Mouse (Mus musculus): ENCODE results near the gene Rbmxl1.
"Not testable (repeated sequence)": the region's sequence is repeated elsewhere in the genome, so short reads cannot be mapped to it uniquely, and the experiment has no call there.

The Rbmxl1 gene

DNA sequence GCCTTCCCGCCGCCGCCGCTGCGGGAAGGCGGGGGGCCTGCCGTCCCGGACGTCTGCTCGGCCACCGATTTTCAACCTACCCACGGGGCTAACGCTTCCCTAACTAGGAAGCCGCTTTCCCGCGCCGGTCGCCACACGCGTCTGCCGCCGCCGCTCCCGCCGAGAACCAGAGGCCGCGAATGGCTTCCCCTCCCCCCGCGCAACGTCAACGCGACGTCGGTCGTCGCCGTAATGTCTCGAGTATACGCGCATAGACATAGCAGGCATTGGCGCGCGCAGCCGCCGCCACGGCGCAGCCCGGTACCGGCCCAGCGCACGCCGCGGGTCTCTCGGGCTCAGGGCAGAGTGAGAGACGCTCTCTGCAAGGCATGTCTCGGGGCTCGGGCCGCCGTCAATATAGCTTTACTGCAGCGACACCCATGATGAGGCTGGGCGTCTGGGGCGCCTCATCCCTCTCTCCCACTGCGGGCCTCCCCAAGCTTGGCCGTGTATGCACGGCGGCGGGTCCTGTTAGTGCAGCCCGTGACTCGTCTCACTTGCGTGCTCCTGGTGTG lies at the start of gene Rbmxl1:
Rbmxl1 (minus strand) TSS at position 180 of the 554 bp plus-strand sequence.
- peak; percentile 66 for DNase-seq (ENCODE audit: extremely low spot score, low read depth, low spot score)

DNA sequence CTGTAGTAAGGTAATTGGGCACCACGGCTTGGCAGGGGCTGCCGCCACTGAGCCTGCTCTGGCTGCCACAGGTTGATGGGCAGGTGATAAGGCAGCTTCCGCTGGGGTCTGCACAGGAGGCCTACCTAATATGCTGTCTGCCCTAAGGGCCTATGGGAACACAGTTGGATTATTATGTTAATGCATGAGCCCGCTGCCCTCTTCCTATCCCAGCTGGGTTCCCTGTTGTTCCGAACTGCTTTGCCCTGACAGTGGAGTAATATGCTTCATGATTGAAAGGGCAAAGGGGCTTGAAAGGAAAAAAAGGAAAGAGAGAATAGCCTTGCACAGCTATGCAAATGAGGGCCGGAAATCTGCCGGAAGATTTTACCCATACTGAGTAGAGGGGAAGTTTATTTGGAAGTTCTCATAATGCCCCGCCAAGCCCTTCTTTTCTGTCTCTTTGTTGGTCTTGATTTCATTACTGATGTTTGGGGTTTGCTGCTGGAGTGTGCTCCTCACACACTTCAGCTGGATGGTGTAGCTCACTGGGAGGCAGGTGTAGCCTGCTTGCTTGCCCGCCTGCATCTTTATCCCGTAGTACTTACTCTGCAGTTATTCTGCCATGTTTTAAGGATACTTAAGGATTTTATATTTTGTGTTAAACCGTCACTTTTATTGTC lies 48.2 kb upstream of the Rbmxl1 start:
- no peak for DNase-seq (ENCODE audit: extremely low spot score, low read depth, low spot score)

DNA sequence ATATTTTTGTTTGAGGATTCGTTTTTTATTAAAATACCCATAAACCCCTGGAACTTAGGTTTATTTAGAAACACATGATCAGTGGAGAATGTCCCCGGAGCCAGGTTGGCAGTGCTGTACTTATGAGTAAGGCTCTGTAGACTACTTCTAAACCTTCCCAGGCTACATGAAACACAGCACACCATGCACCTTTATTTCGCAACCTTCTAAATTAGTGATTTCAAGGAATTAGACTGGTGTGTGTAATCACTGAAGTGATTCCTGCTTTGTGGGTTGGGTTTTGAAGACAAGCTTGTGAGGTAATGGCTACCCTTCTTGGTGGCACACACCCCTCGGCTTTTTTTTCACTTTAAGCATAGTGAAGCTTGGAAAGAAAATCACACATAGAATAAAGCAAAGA lies 47.1 kb upstream of the Rbmxl1 start:
- DNase-seq (ENCODE audit: extremely low spot score, low read depth, low spot score): no peak

DNA sequence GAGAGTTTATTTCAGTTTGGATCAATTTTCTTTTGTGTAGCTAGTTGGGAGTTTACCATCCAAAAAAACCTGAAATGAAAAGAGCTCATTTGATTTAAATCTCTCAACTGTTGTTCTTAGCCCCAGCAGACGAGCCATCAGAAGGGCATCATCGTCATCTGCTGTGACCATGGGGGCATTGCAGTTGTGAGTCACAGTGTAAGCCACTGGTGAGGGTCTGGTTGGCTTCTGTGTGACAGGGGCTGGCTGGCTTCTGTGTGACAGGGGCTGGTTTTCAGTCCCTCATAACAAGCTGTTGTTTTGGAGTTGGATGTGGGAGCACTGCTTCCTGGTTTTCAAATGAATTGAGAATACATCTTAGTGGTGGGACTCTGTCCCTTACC lies 42.0 kb upstream of the Rbmxl1 start:
- no peak for DNase-seq (ENCODE audit: extremely low spot score, low read depth, low spot score)

DNA sequence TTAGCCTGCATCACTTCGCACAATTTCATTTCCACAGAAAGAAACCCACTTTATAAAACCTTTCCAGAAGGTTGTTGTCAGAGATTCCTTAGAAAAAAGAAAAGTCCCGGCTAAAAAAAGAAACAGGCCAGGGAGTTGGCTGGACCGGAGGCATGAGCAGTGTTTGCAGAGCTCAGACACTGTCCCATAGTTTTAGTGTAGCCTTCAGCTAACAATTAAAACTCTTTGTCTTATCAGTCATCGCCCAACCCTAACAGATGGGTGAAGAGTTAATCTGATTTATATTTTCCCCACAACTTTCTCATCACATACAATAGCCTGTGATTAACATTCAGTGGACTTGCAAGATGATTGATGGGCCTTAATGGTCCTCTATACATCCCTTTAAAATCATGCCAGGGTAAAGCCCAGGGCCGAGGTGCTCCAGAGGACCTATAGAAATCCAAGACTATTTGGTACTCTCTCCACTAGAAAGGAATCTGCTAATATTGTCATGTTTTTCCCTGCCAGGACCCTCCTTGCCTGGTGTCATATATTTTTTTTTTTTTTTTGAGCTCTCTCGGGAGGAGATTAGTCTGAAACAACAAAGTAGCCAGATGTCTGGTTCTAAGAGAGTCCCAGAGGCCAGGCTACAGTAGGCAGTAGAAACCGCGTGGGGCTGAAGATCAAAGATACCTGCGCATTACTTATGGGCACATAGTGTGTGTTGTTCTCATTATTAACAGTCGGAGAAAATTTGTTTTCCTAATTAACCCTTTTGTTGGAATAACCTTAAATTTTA lies 41.5 kb upstream of the Rbmxl1 start:
- DNase-seq (ENCODE audit: extremely low spot score, low read depth, low spot score): no peak

DNA sequence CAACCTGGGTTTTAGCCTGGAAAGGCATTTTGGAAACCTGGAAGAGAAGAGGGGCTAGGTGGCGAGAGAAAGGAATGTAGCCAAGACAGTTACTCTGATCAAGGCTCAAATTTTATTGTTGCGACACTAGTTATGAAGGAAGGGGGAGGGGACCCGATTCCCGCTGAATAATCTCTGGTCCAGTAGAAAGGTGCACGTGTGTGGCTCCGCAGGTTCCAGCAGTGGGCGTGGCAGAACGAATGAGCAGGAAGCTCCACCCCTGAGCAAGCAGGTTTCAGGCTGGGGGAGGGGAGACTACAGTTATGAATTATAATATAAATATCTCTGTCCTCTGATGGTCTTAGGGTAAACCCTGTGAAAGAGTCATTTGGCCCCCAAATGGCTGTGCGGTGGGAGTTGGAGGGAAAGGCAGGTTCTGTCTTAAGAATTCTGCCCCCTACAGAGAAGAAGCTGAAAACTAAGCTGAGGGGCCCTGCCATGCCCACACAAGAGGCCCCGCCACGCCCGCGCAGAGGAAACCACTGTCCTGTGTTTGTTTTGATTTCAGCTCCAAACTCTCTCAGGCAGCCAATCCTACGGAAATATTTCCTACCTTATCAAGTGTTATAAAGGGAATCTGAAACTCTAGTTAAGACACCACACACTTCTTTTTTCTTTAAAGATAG lies 36.6 kb upstream of the Rbmxl1 start:
- DNase-seq (ENCODE audit: extremely low spot score, low read depth, low spot score): not testable (repeated sequence)

DNA sequence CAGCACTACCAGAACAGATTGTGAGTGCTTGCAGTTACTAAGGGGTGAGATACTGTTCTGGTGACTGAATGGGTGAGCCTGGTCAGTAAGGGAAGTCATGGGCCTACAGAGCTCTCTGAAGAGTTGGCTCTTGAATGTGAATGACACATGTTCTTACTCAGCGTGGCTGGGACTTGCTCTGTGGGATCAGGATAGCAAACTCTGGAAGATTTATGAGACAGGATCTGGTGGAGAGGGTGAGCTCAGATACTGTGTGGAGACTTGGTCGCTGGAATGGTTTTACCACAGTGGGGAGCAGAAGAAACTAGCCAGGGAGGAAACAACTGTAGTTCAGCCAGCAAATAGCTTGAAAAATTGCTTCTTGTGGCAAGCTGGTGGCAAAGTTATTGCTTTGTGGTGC lies 35.8 kb upstream of the Rbmxl1 start:
- no peak for DNase-seq (ENCODE audit: extremely low spot score, low read depth, low spot score)

DNA sequence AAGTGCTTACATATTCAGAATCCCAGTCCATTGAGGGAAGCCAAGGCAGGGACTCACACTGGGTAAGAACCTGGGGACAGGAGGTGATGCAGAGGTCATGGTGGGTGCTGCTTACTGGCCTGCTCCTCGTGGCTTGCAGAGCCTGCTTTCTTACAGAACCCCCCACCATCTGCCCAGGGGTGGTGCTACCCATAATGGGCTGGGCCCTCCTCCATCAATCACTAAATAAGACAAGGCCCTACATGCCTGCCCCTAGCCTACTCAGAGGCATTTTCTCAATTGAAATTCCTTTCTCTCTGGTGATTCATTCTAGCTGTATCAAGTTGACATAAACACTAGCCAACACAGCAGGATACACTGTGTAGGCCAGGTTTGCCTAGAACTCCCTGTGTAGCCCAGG lies 34.9 kb upstream of the Rbmxl1 start:
- no peak for DNase-seq (ENCODE audit: extremely low spot score, low read depth, low spot score)

DNA sequence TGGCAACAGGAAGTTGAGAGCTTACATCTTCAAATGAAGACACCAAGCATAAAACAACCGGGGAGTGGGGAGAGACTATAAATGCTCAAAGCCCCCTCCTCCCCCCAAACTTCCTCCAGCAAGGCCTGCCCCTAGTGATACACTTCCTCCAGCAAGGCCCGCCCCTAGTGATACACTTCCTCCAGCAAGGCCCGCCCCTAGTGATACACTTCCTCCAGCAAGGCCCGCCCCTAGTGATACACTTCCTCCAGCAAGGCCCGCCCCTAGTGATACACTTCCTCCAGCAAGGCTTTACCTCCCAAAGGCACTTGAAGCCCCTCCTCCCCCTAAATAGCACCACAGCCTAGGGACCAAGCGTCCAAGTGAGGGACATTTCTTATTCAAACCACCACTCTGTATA lies 34.0 kb upstream of the Rbmxl1 start:
- not testable (repeated sequence) for DNase-seq (ENCODE audit: extremely low spot score, low read depth, low spot score)

DNA sequence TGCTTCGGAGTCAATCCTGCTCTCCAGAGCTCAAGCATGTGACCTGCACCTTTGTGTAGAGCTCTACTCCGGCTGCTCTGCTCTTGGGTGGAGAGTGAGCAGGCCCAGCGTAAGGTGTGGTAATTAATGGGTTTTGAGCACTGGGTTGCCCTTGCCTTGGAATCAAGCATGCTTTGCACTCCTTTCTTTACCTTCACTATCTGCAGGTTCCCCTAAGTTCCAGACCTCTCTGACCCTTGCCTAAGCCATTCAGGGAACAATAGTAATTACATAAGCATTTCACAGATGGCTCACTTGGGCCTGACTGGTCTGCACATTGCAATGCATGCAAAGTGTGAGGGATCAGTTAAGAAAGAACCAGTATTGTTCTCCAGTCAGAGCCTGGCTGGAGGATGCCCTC lies 29.1 kb upstream of the Rbmxl1 start:
- DNase-seq (ENCODE audit: extremely low spot score, low read depth, low spot score): no peak

DNA sequence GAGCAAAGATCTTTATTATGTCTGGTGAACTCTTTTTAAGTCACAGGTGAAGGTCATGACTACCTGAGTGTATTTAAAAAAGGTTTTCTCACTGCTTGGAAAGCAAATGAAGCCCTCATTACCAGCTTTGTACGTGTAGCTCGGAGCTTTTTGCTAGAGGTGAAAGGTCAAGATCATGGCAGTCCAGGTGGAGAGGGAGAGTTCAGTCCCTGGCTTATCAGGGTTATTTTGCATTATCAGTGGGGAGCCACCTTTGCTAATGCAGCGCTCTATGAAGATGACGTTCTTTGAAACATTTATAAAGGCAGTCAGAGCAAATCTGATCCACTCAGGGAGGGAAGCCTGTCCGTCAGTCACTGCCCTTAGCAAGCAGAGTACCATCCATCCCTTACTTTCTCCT lies 28.0 kb upstream of the Rbmxl1 start:
- DNase-seq (ENCODE audit: extremely low spot score, low read depth, low spot score): no peak

DNA sequence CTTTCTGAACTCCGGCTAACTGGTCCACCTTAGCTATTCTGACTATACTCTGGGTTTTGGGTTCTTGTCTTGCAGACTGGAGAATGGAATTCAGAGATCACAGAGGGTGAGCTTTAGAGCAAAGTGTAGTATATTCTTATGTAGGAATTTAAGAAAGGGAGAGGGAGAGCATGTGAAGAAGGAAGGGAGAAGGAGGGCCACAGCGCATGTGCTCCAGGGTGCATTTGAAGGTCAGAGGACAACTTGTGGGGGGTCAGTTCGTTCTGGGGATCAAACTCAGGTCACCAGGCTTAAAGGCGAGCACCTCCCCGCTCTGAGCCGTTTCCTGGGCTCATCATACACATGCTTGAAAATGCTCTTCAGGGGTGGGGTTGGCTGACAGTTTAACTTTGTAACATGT lies 25.3 kb upstream of the Rbmxl1 start:
- no peak for DNase-seq (ENCODE audit: extremely low spot score, low read depth, low spot score)

DNA sequence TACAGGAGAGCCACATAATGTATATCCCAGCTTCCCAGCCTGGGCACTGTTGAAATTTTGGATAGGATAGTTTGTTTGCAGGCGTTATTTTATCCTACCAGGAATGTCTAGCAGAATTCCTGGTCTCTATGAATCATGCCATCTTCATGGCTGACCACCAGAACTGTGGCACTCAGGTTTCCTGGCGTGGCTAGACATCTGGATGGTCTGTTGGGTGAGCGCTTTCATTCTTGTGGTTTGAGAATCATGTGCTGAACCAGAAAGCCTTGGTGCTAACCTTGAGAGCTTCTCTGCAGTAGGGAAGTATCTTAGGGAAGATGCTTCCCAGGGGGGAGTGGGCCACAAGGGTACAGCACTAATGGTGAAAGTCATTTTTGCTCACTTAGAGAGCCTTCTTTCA lies 6.4 kb upstream of the Rbmxl1 start:
- DNase-seq (ENCODE audit: extremely low spot score, low read depth, low spot score): no peak

DNA sequence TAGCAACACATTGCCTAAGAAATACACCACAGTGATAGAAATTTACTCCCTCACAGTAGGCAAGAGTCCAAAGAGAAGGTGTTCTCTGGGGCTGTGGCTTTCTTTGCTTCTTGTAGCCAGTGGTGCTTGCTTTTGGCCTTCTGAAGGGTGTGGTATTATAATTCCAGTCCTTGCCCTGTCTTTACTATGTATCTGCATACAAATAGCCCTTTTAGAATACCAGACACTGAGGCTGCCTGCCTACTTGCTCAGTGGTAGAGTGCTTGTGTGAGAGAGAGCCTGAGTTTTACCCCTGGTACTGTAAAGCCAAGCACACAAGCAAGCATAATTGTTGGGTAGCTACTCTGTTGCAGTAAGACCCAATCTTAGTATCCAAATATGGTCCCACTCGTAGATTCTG lies 6.0 kb upstream of the Rbmxl1 start:
- DNase-seq (ENCODE audit: extremely low spot score, low read depth, low spot score): no peak

DNA sequence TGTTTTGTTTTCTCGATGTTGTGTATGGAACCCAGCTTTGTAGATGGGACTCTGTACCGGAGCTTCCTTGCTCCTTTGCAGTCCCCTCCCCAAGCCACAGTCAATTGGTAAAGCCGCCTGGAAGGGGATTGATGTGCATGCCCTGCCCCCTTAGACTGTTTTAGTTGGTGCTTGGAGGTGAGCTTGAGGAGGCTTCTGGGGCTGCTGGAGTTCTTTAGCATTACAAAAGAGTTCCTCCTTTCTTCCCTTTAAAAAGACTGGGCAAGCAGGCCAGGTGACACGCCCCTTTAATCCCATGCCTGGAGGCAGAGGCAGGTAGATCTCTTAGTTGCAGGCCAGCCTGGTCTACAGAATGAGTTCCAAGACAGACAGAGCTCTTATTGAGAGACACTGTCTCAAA lies 4.4 kb upstream of the Rbmxl1 start:
- no peak for DNase-seq (ENCODE audit: extremely low spot score, low read depth, low spot score)

DNA sequence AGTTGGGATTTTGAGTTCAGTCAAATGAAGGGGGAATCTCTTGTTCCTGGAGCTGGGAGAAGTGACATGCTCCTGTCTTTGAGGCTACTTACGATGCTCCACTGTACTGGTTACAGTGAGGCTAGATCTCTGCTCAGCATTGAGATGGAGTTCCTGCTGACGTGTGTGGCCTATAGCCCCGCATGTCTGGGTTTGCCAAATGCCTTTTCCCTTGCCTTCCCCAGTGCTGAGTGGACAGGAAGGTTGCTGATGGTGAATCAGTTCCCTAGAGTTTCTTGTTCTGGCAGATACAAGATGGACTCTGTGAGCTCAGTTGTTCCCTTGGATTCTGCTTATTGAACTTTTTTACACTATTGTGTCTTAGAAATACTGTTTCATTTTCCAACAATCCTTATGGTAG lies 2.2 kb upstream of the Rbmxl1 start:
- DNase-seq (ENCODE audit: extremely low spot score, low read depth, low spot score): no peak

DNA sequence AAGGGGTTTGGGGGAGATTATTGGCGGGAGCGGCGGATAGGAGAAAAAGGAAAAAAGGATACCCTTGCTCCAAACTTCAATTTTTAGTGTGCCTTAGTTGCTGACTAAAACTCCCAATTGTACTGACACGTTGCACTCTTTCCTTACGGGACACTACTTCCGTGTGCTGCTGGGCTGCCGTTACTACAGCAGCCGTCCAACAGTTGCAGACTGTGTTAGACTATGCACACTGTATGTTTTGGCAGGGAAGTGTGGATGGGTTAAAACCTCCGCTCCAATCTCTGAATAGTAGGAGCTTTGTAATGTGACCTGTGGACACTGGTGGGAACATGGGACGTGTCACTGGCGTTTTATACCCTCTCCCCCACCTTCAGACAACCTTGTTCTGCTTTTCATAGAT lies 1.4 kb upstream of the Rbmxl1 start:
- no peak for DNase-seq (ENCODE audit: extremely low spot score, low read depth, low spot score)

DNA sequence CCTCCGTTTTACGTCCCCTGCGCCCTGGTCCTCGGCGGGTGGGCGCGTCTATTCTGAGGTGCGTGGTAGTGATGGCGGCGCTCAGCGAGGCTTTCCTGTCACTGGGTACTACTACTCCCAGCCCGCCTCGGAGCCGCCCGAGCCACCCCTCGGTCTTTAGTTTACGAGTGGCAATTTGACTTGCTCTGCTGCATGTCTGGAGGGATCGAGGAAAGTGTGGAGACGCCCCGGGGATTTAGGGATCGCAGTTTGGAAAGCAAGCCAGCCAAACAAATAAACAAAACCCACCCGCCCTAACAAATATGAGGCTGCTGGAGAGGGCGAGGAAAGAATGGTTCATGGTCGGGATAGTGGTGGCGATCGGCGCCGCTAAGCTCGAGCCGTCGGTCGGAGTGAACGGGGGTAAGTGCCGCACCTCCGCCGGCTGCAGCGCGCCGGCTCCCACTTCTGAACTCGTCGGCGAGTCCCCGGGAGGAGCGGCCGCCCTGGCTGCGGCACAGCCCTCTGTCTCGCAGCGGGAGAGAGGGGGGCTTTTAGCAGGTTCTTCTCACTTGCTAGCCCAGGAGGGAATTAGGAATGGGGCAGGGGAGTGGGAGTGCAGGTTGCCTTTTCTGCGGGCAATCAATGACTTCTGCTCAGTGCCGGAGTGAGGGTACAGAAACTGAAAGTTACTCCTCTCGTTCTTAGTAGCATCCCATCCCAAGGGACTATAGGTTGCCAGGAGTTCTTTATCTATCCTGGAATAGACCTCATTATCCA lies 754 bp upstream of the Rbmxl1 start, which contains the start of gene Slc10a7:
Slc10a7 (plus strand) TSS at position 74 of the 759 bp plus-strand sequence.
- peak; percentile 58 for DNase-seq (ENCODE audit: extremely low spot score, low read depth, low spot score)

DNA sequence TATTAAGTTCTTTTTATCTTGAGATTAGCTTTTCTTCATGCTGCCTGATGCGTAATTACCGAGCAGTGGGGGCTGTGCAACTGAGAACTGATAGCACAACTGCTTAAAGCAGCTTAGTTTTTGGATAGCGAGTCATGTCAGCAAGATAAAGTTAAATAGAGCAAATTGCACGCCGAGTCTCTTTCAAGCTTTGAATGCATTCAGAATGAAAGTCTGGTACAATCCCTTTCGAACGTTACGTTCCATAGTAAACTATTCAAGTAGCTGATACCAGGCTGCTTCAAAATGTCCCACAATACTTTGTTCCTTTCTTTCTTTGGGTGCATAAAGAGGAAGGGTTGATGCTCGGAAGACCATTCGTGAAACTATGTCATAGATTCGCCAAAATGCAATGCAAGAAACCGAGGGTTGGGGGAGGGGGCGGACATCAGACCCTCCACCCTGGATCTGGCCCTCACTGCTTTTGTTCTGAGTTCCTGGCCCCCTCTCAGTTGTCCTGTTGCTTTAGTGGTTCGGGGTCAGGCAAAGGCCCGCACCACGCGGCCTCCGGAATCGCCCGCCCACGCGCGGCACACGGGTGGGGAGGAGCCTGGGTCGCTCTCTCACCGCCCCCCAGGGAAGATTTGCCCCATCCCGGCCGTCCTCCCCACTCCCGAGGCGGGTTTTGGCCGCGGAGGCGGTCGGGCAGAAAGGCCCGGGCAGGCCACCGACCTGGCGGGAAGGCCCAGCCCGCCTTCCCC lies 549 bp downstream of the Rbmxl1 start:
- DNase-seq (ENCODE audit: extremely low spot score, low read depth, low spot score): no peak

DNA sequence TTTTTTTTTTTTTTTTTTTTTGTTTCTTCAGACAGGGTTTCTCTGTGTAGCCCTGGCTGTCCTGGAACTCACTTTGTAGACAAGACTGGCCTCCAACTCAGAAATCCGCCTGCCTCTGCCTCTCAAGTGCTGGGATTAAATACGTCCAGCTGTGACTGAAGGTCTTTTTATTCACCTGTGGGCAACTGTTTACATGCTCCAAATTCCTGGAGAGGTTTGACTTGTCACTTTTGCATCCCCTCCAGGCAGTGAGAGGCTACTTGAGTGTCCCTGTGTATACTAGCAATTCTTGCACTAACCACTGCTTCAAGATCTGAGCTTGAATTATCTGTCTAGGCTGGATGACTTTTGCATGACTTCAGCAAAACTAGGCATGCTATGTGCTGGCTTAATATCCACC lies 6.0 kb downstream of the Rbmxl1 start:
- DNase-seq (ENCODE audit: extremely low spot score, low read depth, low spot score): no peak

Data from hindlimb bud, embryonic 11.5 days (tissue).